Mouse (Mus musculus) CH12.LX (cell line): Measurements from ENCODE around the gene Tmem72.

Experiments used
- EP300 ChIP-seq: IDR thresholded peaks from 2 replicates; pipeline ENCODE4 v1.6.1; 2011; ENCODE audit warnings: low read length, improper control_type of control experiment
- MXI1 ChIP-seq: IDR thresholded peaks from 2 replicates; pipeline ENCODE4 v1.6.1; 2011; ENCODE audit warnings: mild to moderate bottlenecking, low read depth, low read length, improper control_type of control experiment
- TCF12 ChIP-seq: IDR thresholded peaks from 2 replicates; pipeline ENCODE4 v1.6.1; 2014; ENCODE audit warnings: low read depth, mild to moderate bottlenecking, inconsistent platforms, low read length, improper control_type of control experiment

- TF ChIP-seq EP300 (no peak; the same call in 1 of the 2 replicates), TCF12 (peak; percentile 97), MXI1 (no peak; the same call in 1 of the 2 replicates)
Measured at GRCm38 (mm10) chr6:116671031-116671430, 45.7 kb downstream of the Tmem72 start.
